Mouse (Mus musculus): ENCODE results near the gene Camta1.

DNA sequence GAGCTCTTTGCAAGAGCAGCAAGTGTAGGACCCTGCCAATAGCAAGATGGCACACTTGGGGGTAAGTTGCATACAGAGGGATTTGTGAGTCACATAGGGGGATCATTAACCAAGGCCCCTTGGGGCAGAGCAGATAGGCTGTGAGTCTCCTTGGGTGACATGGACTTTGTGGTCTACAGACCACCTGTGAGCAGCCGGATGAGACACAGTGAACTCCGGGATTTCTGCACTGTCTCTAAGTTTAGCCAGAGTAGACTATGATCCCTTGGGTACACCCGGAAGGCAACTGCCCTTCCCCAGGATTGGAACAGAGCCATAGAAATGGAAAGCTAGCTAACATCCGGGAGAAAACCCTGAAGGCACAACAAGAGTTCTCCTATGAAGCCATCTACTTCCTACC is 417.0 kb downstream of the Camta1 start:
- no peak for TF ChIP-seq CTCF (IDR thresholded peaks at IDR 0.05; ENCODE audit: borderline replicate concordance, insufficient read depth, low read depth, low read length)
- no peak for TF ChIP-seq POLR2A (IDR thresholded peaks at IDR 0.05; ENCODE audit: borderline replicate concordance, insufficient read depth, low read length)
